Mouse (Mus musculus) bone marrow, adult 2 months (tissue): ENCODE measurements around the gene Rnf180.

Experiments used
- CTCF ChIP-seq: fragments of 200-500 bp; IDR thresholded peaks from 2 replicates; pipeline ENCODE4 v1.5.1; 2011; ENCODE audit warnings: low read length, control low read depth; ENCODE audit not compliant: control insufficient read depth, insufficient read depth
- POLR2A ChIP-seq: fragments of 200-500 bp; IDR thresholded peaks from 2 replicates; pipeline ENCODE4 v1.6.1; 2011; ENCODE audit warnings: low read depth, mild to moderate bottlenecking, control low read depth, low read length, borderline replicate concordance; ENCODE audit not compliant: control insufficient read depth

GRCm38 (mm10) chr13:105267464-105267863 lies 27.2 kb downstream of the Rnf180 start:
- TF ChIP-seq CTCF (no peak), POLR2A (no peak)
